Mouse (Mus musculus): ENCODE measurements at regions not wholly inside any gene's neighbourhood (a gene's known extent, or its start where the extent isn't known, plus 50 kb on each side); places are given as distances from the start of the nearest gene placed in this dataset.
A peak's percentile ranks its signal among the peaks of the same experiment; 100 is the strongest.

DNA sequence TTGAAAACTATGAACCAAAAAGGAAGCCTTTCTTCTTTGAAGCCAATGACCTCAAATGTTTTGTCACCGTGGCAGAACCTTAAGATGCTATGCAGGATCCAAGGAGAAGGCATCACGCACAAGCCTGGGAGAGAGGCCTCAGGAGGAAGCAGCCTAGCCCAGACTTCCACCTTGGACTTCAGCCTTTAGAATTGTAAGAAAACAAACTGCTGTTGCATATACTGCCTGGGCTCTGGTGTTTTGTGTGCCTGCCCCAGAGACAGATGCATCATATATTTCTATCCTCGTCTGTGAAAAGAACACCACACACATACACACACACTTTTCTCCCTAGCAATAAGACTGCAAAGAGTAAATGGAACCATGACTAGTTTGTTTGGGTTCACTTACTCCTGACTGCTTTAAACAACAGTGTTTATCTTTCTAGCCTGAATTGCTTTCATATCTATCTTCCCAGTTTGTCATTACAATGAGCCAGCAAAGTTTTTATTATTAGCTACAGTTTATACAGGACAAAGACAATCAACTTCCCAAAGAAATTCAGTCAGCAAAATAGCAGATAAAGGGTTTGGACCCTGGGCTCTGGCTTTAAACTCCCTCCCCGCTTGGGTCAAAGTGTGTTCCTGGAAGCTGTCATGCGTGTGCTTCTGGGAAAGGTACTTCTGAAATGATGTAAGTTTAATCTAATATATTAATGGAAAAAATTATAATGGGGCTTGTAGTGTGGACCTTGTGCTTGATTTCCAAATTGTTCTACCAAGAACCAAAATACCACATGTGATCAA lies 204.2 kb downstream of the Gm5447 start:
- Histone ChIP-seq H3K9ac (no peak overlapping the region), H3K9me3 (no peaks in the 10 kb centered on the region), H3K4me1 (replicated peaks) (no peaks in the 10 kb centered on the region), H3K27ac (no peak overlapping the region), H3K4me3 (no peak overlapping the region), H3K27me3 (no peaks in the 10 kb centered on the region), H3K36me3 (no peaks in the 10 kb centered on the region), H3K4me2 (no peak overlapping the region)
- WGBS, result 84% methylated on average over 5 of the region's 5 CpGs
- ATAC-seq (ENCODE audit: low FRiP score), result no peak

- Histone ChIP-seq H3K4me3 (no peak overlapping the region), H3K4me2 (no peak overlapping the region), H3K9ac (no peak overlapping the region), H3K9me3 (no peaks in the 10 kb centered on the region), H3K36me3 (no peaks in the 10 kb centered on the region), H3K27ac (no peak overlapping the region), H3K4me1 (replicated peaks) (no peaks in the 10 kb centered on the region), H3K27me3 (no peaks in the 10 kb centered on the region)
- ATAC-seq (ENCODE audit: low FRiP score), result no peak
- WGBS, result 87% methylated on average over 3 of the region's 3 CpGs
Observed at GRCm38 (mm10) chr13:31178964-31179363, 205.0 kb downstream of the Gm5447 start.

DNA sequence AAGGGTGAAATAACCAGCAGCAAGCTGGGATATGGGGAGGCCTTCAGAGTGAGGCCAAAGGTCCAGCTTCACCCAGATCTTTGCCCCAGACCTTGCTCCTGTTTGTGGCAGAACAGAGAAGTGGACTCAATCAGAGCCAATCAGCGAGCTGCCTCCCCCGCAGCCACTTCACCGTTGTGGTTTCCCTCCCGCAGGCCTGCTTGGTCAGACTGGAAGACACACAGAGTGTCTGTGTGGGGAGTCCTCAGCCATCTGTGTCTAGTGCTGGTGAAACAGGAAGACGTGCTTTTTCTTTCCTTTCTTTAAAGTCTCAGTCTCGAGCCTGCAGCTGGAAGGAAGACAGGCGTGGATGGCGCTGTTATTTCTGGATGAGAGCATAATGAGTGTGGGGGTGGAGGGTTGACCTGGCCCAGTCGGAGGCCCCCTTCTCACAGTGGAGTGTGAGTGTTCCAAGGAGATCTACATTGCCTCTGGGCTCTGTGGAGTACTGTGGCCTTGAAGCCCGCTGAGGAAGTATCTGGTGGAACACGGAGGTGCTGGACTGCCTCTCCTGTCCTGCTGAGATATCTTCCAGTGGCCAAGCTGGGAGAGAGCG lies 205.5 kb downstream of the Gm5447 start:
- H3K4me1 ChIP-seq (replicated peaks), result no peaks in the 10 kb centered on the region
- 35% methylated on average over 12 of the region's 12 CpGs for WGBS
- no peak overlapping the region for H3K27ac ChIP-seq
- no peak overlapping the region for H3K9ac ChIP-seq
- ATAC-seq (ENCODE audit: low FRiP score), result peak; percentile 46; the same call in 1 of the 2 replicates
- no peak overlapping the region for H3K4me2 ChIP-seq
- no peaks in the 10 kb centered on the region for H3K36me3 ChIP-seq
- H3K4me3 ChIP-seq, result no peak overlapping the region
- no peaks in the 10 kb centered on the region for H3K27me3 ChIP-seq
- H3K9me3 ChIP-seq, result no peaks in the 10 kb centered on the region

DNA sequence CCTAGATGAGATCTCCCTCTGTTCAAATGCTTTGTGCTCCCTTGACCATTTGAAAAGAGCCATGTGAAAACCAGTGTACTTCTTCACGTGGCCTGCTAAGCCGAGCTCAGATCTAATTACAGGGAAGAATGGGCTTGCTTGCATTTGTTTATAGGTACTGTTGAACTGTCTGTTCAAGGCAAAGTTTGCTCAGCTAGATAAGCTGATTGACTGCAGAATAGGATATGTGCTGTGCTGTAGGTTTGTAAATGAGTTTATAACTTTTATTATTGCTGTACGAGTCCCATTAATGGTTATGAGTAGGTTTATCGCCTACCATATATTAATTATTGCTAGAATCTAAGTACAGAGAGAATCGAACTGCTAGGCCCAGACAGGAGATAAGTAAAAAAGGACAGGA lies 207.5 kb downstream of the Gm5447 start:
- no peak overlapping the region for H3K27ac ChIP-seq
- ATAC-seq (ENCODE audit: low FRiP score), result no peak
- 86% methylated on average over 5 of the region's 5 CpGs for WGBS
- H3K4me1 ChIP-seq (replicated peaks), result no peaks in the 10 kb centered on the region
- H3K4me2 ChIP-seq, result no peak overlapping the region
- no peaks in the 10 kb centered on the region for H3K9me3 ChIP-seq
- H3K4me3 ChIP-seq, result no peak overlapping the region
- H3K27me3 ChIP-seq, result no peaks in the 10 kb centered on the region
- H3K9ac ChIP-seq, result no peak overlapping the region
- no peaks in the 10 kb centered on the region for H3K36me3 ChIP-seq

DNA sequence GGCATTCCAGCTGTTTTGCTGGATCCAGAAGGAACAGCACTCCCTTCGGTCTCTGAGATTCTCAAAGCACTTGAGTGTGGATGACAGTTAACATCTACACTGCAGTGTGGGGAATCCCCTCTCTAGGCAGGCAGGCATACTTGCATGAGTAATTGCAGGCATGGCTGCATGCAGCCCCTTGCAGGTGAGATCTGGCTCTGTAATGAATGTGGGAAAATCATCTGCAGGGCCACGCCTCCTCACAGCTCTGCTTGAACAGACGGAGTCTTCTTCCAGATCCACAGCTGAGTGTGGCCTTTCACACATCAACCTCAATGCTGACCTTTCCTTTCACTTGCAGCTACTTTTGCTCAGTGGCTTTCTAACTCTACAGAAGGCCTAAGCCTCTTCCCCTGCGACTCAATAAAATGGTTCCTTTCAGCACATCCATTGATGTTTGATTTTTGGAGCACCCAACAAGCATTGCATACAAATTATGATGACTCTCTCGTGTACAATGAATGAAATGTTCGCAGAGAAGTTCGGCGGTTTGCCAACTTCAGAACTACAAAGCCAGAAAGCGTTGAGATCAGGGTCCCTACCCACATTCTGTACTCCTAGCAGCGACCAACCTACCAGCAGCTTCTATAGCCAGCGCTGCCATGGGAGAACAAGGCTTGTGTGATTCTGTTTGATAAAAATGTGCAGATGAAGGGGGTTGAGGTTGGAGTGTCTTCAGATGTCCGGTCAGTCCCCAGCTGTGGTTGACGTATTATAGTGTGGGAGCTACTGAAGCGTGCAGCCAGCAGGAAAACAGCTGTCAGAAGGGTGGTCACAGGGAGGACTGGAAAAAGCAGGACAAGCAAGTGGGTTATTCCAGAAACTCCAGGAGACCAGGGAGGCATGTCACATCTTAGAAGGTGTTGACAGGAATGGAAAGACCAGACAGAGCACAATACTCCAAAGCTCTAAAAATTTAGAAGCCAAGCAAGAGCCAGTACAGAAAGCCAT lies 211.1 kb downstream of the Gm5447 start:
- Histone ChIP-seq H3K27ac (no peak overlapping the region), H3K27me3 (no peaks in the 10 kb centered on the region), H3K4me2 (no peak overlapping the region), H3K4me3 (no peak overlapping the region), H3K4me1 (replicated peaks) (no peaks in the 10 kb centered on the region), H3K36me3 (no peaks in the 10 kb centered on the region), H3K9ac (no peak overlapping the region), H3K9me3 (no peaks in the 10 kb centered on the region)
- 74% methylated on average over 14 of the region's 14 CpGs for WGBS
- no peak; the same call in 1 of the 2 replicates for ATAC-seq (ENCODE audit: low FRiP score)

GRCm38 (mm10) chr13:31186805-31187589 lies 213.0 kb downstream of the Gm5447 start:
- no peak overlapping the region for H3K4me3 ChIP-seq
- no peaks in the 10 kb centered on the region for H3K27me3 ChIP-seq
- no peak overlapping the region for H3K9ac ChIP-seq
- no peak overlapping the region for H3K4me2 ChIP-seq
- no peaks in the 10 kb centered on the region for H3K4me1 ChIP-seq (replicated peaks)
- ATAC-seq (ENCODE audit: low FRiP score), result no peak
- no peaks in the 10 kb centered on the region for H3K36me3 ChIP-seq
- H3K9me3 ChIP-seq, result no peaks in the 10 kb centered on the region
- WGBS, result 72% methylated on average over 5 of the region's 5 CpGs
- no peak overlapping the region for H3K27ac ChIP-seq

- no peaks in the 10 kb centered on the region for H3K27me3 ChIP-seq
- H3K36me3 ChIP-seq, result no peaks in the 10 kb centered on the region
- H3K9me3 ChIP-seq, result no peaks in the 10 kb centered on the region
- WGBS, result 41% methylated on average over 1 of the region's 1 CpGs
- H3K4me3 ChIP-seq, result no peak overlapping the region
- H3K4me2 ChIP-seq, result no peak overlapping the region
- H3K4me1 ChIP-seq (replicated peaks), result no peaks in the 10 kb centered on the region
- H3K9ac ChIP-seq, result no peak overlapping the region
- ATAC-seq (ENCODE audit: low FRiP score), result no peak
- no peak overlapping the region for H3K27ac ChIP-seq
Observed at GRCm38 (mm10) chr13:31189116-31189515, 215.1 kb downstream of the Gm5447 start.

DNA sequence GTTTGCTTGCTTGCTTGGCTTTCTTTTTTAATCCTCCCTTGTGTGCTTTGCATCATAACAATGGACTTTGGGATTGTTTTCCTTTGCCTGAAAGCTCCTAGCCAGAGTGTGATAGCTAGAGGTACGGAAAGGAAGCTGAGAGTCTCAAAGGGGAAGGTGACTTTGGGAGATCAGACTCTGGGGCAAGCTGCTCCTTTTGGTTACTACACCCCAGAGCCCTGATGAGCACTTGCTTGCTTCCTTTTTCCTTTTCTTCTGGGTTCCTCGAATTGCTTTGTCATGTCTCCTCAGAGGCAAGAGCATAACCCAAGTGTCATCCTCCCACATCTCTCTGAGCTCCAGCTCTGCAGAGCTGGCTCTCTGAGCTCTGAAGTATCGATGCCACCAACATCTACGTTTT lies 216.0 kb downstream of the Gm5447 start:
- no peaks in the 10 kb centered on the region for H3K27me3 ChIP-seq
- H3K27ac ChIP-seq, result no peak overlapping the region
- H3K9me3 ChIP-seq, result no peaks in the 10 kb centered on the region
- no peaks in the 10 kb centered on the region for H3K36me3 ChIP-seq
- no peak overlapping the region for H3K4me2 ChIP-seq
- no peaks in the 10 kb centered on the region for H3K4me1 ChIP-seq (replicated peaks)
- no peak overlapping the region for H3K9ac ChIP-seq
- no peak overlapping the region for H3K4me3 ChIP-seq
- WGBS, result 83% methylated on average over 4 of the region's 4 CpGs
- ATAC-seq (ENCODE audit: low FRiP score), result no peak

GRCm38 (mm10) chr13:31191344-31192139 lies 217.5 kb downstream of the Gm5447 start:
- H3K27me3 ChIP-seq, result no peaks in the 10 kb centered on the region
- H3K4me3 ChIP-seq, result no peak overlapping the region
- no peak overlapping the region for H3K27ac ChIP-seq
- H3K36me3 ChIP-seq, result no peaks in the 10 kb centered on the region
- H3K9me3 ChIP-seq, result no peaks in the 10 kb centered on the region
- no peak overlapping the region for H3K4me2 ChIP-seq
- H3K4me1 ChIP-seq (replicated peaks), result no peaks in the 10 kb centered on the region
- H3K9ac ChIP-seq, result no peak overlapping the region
- WGBS, result 89% methylated on average over 7 of the region's 7 CpGs
- ATAC-seq (ENCODE audit: low FRiP score), result no peak

DNA sequence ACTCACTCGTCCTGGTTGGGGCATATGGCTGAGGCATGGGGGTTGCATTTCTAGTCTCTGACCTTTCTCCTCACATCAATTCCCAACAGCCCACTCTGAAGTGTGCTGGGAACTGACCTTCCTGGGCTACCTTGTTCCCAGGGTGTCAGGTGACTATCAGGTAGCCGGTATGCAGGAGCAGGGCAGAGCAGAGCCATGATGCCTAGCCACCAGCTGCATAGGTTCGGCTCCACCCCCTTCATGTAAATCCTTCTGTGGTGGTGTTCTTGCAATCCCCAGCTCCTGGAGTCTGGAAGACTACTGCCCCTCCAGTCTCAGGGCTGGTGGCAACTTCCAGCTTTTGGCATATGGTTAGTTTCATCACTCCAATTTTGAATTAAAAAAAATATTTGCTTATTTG lies 221.0 kb downstream of the Gm5447 start:
- no peak overlapping the region for H3K4me3 ChIP-seq
- H3K4me1 ChIP-seq (replicated peaks), result no peaks in the 10 kb centered on the region
- H3K27ac ChIP-seq, result no peak overlapping the region
- no peak for ATAC-seq (ENCODE audit: low FRiP score)
- no peaks in the 10 kb centered on the region for H3K9me3 ChIP-seq
- H3K9ac ChIP-seq, result no peak overlapping the region
- H3K36me3 ChIP-seq, result no peaks in the 10 kb centered on the region
- no peak overlapping the region for H3K4me2 ChIP-seq
- no peaks in the 10 kb centered on the region for H3K27me3 ChIP-seq
- 91% methylated on average over 3 of the region's 3 CpGs for WGBS

DNA sequence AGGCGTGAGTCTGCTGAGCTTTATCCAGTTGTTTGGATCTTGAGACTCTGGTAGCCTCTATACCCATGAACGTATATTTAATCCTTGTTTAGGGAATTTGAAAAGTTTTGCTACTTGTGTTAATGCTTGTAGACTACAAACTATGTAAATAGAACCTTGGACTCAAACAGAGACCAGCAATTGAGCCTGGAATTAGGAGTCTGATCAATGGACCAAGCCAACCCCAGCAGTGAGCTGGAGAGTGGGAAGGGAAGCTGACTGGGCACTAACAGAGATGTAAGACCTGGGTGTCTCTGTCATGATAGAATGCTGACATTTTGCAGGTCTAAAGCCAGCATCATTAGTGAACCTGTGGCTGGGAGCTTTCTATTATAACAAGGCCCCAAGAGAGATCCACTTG lies 222.5 kb downstream of the Gm5447 start:
- no peak overlapping the region for H3K4me2 ChIP-seq
- no peak overlapping the region for H3K9ac ChIP-seq
- no peaks in the 10 kb centered on the region for H3K4me1 ChIP-seq (replicated peaks)
- no peak overlapping the region for H3K4me3 ChIP-seq
- no peaks in the 10 kb centered on the region for H3K36me3 ChIP-seq
- 81% methylated on average over 2 of the region's 2 CpGs for WGBS
- H3K27me3 ChIP-seq, result no peaks in the 10 kb centered on the region
- no peaks in the 10 kb centered on the region for H3K9me3 ChIP-seq
- no peak overlapping the region for H3K27ac ChIP-seq
- ATAC-seq (ENCODE audit: low FRiP score), result no peak

Data from hindbrain, embryonic 13.5 days (tissue).